8 mouse cellular contexts compared by ENCODE assay signal in the genomic region with DNA sequence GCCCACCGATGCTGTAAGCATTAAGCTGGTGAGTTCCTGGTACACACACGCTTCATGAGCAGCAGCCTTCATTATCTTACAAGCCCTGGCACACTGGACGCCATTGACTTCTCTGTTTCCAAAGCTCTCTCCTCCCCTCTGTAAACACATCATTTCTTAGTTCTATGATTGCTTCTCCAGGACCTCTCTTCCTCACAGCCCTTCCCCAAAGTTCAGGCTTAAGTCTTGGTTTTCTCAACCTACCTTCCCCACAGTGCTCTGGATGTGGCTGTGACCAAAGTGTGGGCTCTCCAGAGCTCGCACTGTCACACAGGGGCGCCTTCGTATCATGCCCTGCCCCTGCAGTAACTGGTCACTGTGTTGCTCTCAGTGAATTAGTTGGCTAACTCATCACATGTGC. TPM values are rescaled to one million over a fixed set of nuclear protein-coding genes. Genes with fewer than 3 reads are reported as not detected.
DNase-seq lines count a peak whose midpoint lies in the region; ATAC-seq and TF ChIP-seq lines count a peak whose summit lies in the region.

Tspan3 (minus strand) TSS at position 101 of the 400 bp plus-strand sequence.

- no peak for TF ChIP-seq CTCF in lung, embryonic 14.5 days (IDR thresholded peaks at IDR 0.05; ENCODE audit: low read depth)

- no peak within 1 kb of the TSS for H3K4me2 ChIP-seq in lung, embryonic 14.5 days
- no peak within 1 kb of the TSS for H3K4me2 ChIP-seq in embryonic facial prominence, embryonic 14.5 days (ENCODE audit: low read depth, low read length)
- no peak within 1 kb of the TSS for H3K4me2 ChIP-seq in heart, embryonic 16.5 days (ENCODE audit: low read depth, low read length)
- H3K4me2 ChIP-seq in neural tube, embryonic 15.5 days: no peak within 1 kb of the TSS

- no peaks in the 10 kb centered on the region for H3K36me3 ChIP-seq in lung, embryonic 14.5 days (ENCODE audit: insufficient read depth)
- no peaks in the 10 kb centered on the region for H3K36me3 ChIP-seq in embryonic facial prominence, embryonic 14.5 days (ENCODE audit: control insufficient read depth, insufficient read depth, low read length)
- no peaks in the 10 kb centered on the region for H3K36me3 ChIP-seq in heart, embryonic 16.5 days (ENCODE audit: control insufficient read depth, insufficient read depth)
- no peaks in the 10 kb centered on the region for H3K36me3 ChIP-seq in neural tube, embryonic 15.5 days

- H3K9me3 ChIP-seq in lung, embryonic 14.5 days (ENCODE audit: low read depth, low read length): no peaks in the 10 kb centered on the region
- H3K9me3 ChIP-seq in embryonic facial prominence, embryonic 14.5 days (ENCODE audit: control insufficient read depth, low read length): 0 out of 2 replicates have a peak, but pooled peaks cover 3% of the 10 kb centered on the region
- H3K9me3 ChIP-seq in heart, embryonic 16.5 days (replicated peaks; ENCODE audit: control insufficient read depth, low read length): no peaks in the 10 kb centered on the region
- H3K9me3 ChIP-seq in neural tube, embryonic 15.5 days (replicated peaks): no peaks in the 10 kb centered on the region

- H3K4me1 ChIP-seq in lung, embryonic 14.5 days (ENCODE audit: insufficient read depth): no peaks in the 10 kb centered on the region
- H3K4me1 ChIP-seq in embryonic facial prominence, embryonic 14.5 days (ENCODE audit: control insufficient read depth, insufficient read depth, low read length): peaks cover 14% of the 10 kb centered on the region
- H3K4me1 ChIP-seq in heart, embryonic 16.5 days (ENCODE audit: control insufficient read depth, insufficient read depth, low read length): peaks cover 14% of the 10 kb centered on the region
- peaks cover 14% of the 10 kb centered on the region for H3K4me1 ChIP-seq in neural tube, embryonic 15.5 days

- no peak for DNase-seq in lung, embryonic 14.5 days
- DNase-seq in lung, adult 18-20 months: no peak
- DNase-seq in embryonic facial prominence, embryonic 14.5 days (ENCODE audit: low spot score): no peak
- no peak for DNase-seq in left cerebral cortex, postnatal 36 days (ENCODE audit: low spot score in 2 of 2)
- DNase-seq in spleen, adult 18-20 months: no peak
- no peak for DNase-seq in natural killer cell, adult 2 months (ENCODE audit: low spot score in 2 of 2)

- H3K27me3 ChIP-seq in lung, embryonic 14.5 days (ENCODE audit: insufficient read depth, low read length): no peaks in the 10 kb centered on the region
- no peaks in the 10 kb centered on the region for H3K27me3 ChIP-seq in embryonic facial prominence, embryonic 14.5 days (replicated peaks; ENCODE audit: control insufficient read depth, insufficient read depth, low read length)
- H3K27me3 ChIP-seq in heart, embryonic 16.5 days (ENCODE audit: control insufficient read depth, insufficient read depth, low read length): no peaks in the 10 kb centered on the region
- no peaks in the 10 kb centered on the region for H3K27me3 ChIP-seq in neural tube, embryonic 15.5 days (replicated peaks)

- no peak within 1 kb of the TSS for H3K27ac ChIP-seq in lung, embryonic 14.5 days (ENCODE audit: low read depth)
- H3K27ac ChIP-seq in embryonic facial prominence, embryonic 14.5 days (replicated peaks; ENCODE audit: low read depth, low read length): peak within 1 kb of the TSS; percentile 8
- H3K27ac ChIP-seq in heart, embryonic 16.5 days (ENCODE audit: low read length): no peak within 1 kb of the TSS
- H3K27ac ChIP-seq in neural tube, embryonic 15.5 days (replicated peaks): no peak within 1 kb of the TSS

- intact Hi-C loops in left cerebral cortex, postnatal 36 days (cut with DNase I): no loop called here

- ATAC-seq in lung, embryonic 14.5 days (ENCODE audit: insufficient read depth): no peak
- no peak for ATAC-seq in embryonic facial prominence, embryonic 14.5 days (ENCODE audit: low read depth)
- no peak for ATAC-seq in heart, embryonic 16.5 days (replicated peaks; ENCODE audit: extremely low read depth, insufficient read depth, low FRiP score)
- no peak for ATAC-seq in neural tube, embryonic 15.5 days (ENCODE audit: low FRiP score)

- no peak within 1 kb of the TSS for H3K9ac ChIP-seq in lung, embryonic 14.5 days
- H3K9ac ChIP-seq in embryonic facial prominence, embryonic 14.5 days (ENCODE audit: low read depth, low read length): no peak within 1 kb of the TSS
- no peak within 1 kb of the TSS for H3K9ac ChIP-seq in heart, embryonic 16.5 days (ENCODE audit: low read length)
- H3K9ac ChIP-seq in neural tube, embryonic 15.5 days (replicated peaks): no peak within 1 kb of the TSS

- 86% methylated on average over 6 of the region's 6 CpGs for WGBS in lung, embryonic 14.5 days
- 92% methylated on average over 6 of the region's 6 CpGs for WGBS in embryonic facial prominence, embryonic 14.5 days
- WGBS in heart, embryonic 16.5 days: 87% methylated on average over 6 of the region's 6 CpGs
- WGBS in neural tube, embryonic 15.5 days: 96% methylated on average over 6 of the region's 6 CpGs

- no peak within 1 kb of the TSS for H3K4me3 ChIP-seq in lung, embryonic 14.5 days (ENCODE audit: low read depth, low read length)
- no peak within 1 kb of the TSS for H3K4me3 ChIP-seq in embryonic facial prominence, embryonic 14.5 days (ENCODE audit: low read depth, low read length)
- no peak within 1 kb of the TSS for H3K4me3 ChIP-seq in heart, embryonic 16.5 days (ENCODE audit: low read length)
- H3K4me3 ChIP-seq in neural tube, embryonic 15.5 days (replicated peaks): no peak within 1 kb of the TSS

RNA-seq across cellular contexts. Expression of gene Tspan3, which starts in this region (rescaled TPM):
- polyA plus RNA-seq in lung, embryonic 14.5 days (2014; fragmentation: Nextera tagmentation; extraction: Ambion mirVana): 483 and 491 TPM in 2 replicates
- 509 and 543 TPM in 2 replicates for polyA plus RNA-seq in embryonic facial prominence, embryonic 14.5 days (2014; fragmentation: Nextera tagmentation; extraction: Ambion mirVana)
- polyA plus RNA-seq in heart, embryonic 16.5 days (2015; fragmentation: Nextera tagmentation; extraction: Ambion mirVana): 457 and 460 TPM in 2 replicates
- 100 to 1,000 TPM; 345 to 387 TPM for total RNA-seq in left cerebral cortex, postnatal 36 days (2021)
- 578 and 595 TPM in 2 replicates for polyA plus RNA-seq in neural tube, embryonic 15.5 days (2015; fragmentation: Nextera tagmentation; extraction: Ambion mirVana)
